Mouse (Mus musculus): ENCODE measurements at regions not wholly inside any gene's neighbourhood (a gene's known extent, or its start where the extent isn't known, plus 50 kb on each side); places are given as distances from the start of the nearest gene placed in this dataset.

DNA sequence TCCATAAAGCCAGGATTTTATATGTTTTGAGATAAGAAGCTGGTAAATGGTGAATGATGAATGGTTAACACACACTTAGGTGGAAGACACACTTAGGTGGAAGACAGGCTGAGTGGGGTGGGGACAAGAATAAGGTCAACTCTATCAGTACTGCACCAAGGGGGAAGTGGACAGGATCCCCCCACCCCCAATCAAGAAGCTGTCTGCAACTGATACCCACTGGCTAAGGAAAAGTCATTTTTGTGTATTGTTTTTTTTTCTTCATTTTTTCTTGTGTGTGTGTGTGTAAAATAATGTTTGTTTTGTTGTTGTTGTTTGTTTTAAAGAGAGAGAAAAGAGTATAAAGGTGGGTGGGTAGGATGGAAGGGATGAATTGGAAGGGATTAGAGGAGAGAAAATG, 109.4 kb upstream of the Tmem164 start:
- Histone ChIP-seq H3K9me3 (ENCODE audit: low read length) (no peaks in the 10 kb centered on the region), H3K9ac (replicated peaks; ENCODE audit: low read length) (no peak overlapping the region), H3K27ac (ENCODE audit: low read length) (no peak overlapping the region), H3K36me3 (ENCODE audit: insufficient read depth, low read length) (no peaks in the 10 kb centered on the region), H3K4me2 (replicated peaks; ENCODE audit: low read depth, low read length) (no peak overlapping the region), H3K27me3 (ENCODE audit: insufficient read depth, low read length) (peaks cover 14% of the 10 kb centered on the region; the same call in 1 of the 2 replicates), H3K4me1 (ENCODE audit: insufficient read depth, low read length) (no peaks in the 10 kb centered on the region), H3K4me3 (ENCODE audit: low read length) (no peak overlapping the region)
- ATAC-seq (ENCODE audit: low FRiP score, low TSS enrichment), result no peak

DNA sequence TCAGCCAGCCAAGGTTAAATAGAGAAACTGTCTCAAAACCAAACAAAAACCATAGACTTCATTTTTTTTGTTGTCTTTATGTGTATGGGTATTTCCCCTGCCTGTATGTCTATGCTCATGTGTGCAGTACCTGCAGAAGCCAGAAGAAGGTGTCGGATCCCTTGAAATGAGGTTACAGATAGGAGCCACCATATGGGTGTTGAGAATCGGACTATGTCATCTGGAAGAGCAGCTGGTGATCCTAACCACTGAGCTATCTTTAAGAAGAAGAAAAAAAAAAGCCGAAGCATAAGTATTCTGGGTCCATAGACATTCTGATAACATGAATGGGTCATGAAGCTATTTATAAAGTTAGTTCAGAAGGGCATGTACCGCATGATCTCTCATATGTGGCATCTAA, 107.2 kb upstream of the Tmem164 start:
- no peak for ATAC-seq (ENCODE audit: low FRiP score, low TSS enrichment)
- H3K4me1 ChIP-seq (ENCODE audit: insufficient read depth, low read length), result no peaks in the 10 kb centered on the region

DNA sequence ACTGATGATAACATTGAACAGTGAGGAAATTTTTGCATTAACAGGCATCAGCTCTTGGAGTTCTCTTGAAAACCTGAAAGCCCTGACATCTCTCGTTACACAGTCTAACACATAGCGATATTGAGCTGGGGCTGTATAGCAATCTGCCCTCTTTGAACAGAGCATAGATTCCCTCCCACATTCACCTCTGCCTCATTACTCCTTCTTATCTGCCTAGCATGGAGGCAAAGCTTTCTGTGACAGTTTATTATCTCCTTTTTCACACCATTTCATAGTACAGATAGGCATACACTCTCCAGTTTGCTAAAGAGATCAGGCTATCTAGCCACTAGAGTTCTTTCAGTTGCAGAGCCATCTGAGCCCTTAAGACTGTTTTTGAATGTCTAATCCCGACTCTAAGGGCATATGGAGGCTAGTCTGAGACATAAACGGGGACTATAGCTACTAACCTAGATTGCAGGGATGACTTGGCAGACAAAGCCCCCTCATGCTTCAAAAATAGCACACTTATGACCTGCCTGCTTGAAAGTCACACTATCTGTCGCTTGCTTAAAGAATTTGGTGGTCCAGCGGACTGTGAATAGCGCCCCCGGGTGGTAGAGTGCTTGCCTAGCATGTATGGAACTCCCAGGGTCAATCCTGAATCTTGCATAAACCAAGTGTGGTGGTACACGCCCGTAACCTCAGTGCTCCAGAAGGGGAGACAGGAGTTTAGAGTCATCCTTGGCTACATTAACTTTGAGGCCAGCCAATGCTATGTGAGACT, 106.1 kb upstream of the Tmem164 start:
- Histone ChIP-seq H3K4me2 (replicated peaks; ENCODE audit: low read depth, low read length) (no peak overlapping the region), H3K36me3 (ENCODE audit: insufficient read depth, low read length) (no peaks in the 10 kb centered on the region), H3K27ac (ENCODE audit: low read length) (no peak overlapping the region), H3K9ac (replicated peaks; ENCODE audit: low read length) (no peak overlapping the region), H3K4me1 (ENCODE audit: insufficient read depth, low read length) (no peaks in the 10 kb centered on the region), H3K27me3 (ENCODE audit: insufficient read depth, low read length) (peaks cover 8% of the 10 kb centered on the region; the same call in 1 of the 2 replicates), H3K9me3 (ENCODE audit: low read length) (no peaks in the 10 kb centered on the region), H3K4me3 (ENCODE audit: low read length) (no peak overlapping the region)
- 62% methylated on average over 10 of the region's 10 CpGs for WGBS
- no peak for ATAC-seq (ENCODE audit: low FRiP score, low TSS enrichment)

More for the DNA sequence above, 107.2 kb upstream of the Tmem164 start:
- H3K27ac ChIP-seq (ENCODE audit: low read length), result no peak overlapping the region
- peaks cover 8% of the 10 kb centered on the region; the same call in 1 of the 2 replicates for H3K27me3 ChIP-seq (ENCODE audit: insufficient read depth, low read length)
- H3K9ac ChIP-seq (replicated peaks; ENCODE audit: low read length), result no peak overlapping the region
- no peak overlapping the region for H3K4me2 ChIP-seq (replicated peaks; ENCODE audit: low read depth, low read length)
- H3K4me3 ChIP-seq (ENCODE audit: low read length), result no peak overlapping the region
- WGBS, result 90% methylated on average over 4 of the region's 4 CpGs
- H3K9me3 ChIP-seq (ENCODE audit: low read length), result no peaks in the 10 kb centered on the region
- H3K36me3 ChIP-seq (ENCODE audit: insufficient read depth, low read length), result no peaks in the 10 kb centered on the region

- Histone ChIP-seq H3K27me3 (ENCODE audit: insufficient read depth, low read length) (peaks cover 8% of the 10 kb centered on the region; the same call in 1 of the 2 replicates), H3K9me3 (ENCODE audit: low read length) (no peaks in the 10 kb centered on the region), H3K36me3 (ENCODE audit: insufficient read depth, low read length) (no peaks in the 10 kb centered on the region), H3K9ac (replicated peaks; ENCODE audit: low read length) (no peak overlapping the region), H3K4me3 (ENCODE audit: low read length) (no peak overlapping the region), H3K4me2 (replicated peaks; ENCODE audit: low read depth, low read length) (no peak overlapping the region), H3K27ac (ENCODE audit: low read length) (no peak overlapping the region), H3K4me1 (ENCODE audit: insufficient read depth, low read length) (no peaks in the 10 kb centered on the region)
- 89% methylated on average over 3 of the region's 3 CpGs for WGBS
- no peak for ATAC-seq (ENCODE audit: low FRiP score, low TSS enrichment)
Measured at GRCm38 (mm10) chrX:142576127-142576526, 105.1 kb upstream of the Tmem164 start.

DNA sequence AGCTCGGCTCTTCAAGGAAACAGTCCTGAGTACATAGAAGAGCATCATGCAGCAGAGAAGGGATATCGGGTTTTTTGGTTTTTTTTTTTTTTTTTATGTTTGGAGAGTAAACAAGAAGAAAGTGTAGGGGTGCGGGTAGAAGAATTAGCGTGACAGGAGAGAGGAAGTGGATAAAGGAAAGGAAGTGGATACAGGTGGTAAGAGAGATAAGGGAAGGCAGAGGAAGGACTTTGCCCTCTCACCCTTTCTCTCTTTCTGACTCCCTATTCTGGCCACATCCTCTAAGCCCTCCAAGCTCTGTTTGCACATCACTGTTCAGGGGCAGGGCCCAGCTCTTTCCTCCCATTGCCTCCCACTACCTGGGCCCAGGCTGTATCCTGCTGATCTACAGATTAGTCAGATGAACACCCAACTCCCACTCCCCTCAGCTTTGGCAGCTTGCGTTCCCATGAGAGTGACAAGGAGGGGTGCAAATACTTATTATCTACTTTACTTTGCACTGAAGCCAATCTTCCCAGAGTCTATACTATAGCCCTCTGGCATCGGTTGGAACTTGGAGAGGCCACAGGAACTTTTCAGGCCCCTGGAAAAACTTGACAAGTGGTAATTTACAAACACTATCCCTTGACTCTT, 103.6 kb upstream of the Tmem164 start:
- ATAC-seq (ENCODE audit: low FRiP score, low TSS enrichment), result no peak; the same call in 1 of the 2 replicates
- H3K27ac ChIP-seq (ENCODE audit: low read length), result no peak overlapping the region
- no peaks in the 10 kb centered on the region for H3K9me3 ChIP-seq (ENCODE audit: low read length)
- no peak overlapping the region for H3K4me3 ChIP-seq (ENCODE audit: low read length)
- H3K4me2 ChIP-seq (replicated peaks; ENCODE audit: low read depth, low read length), result no peak overlapping the region
- no peak overlapping the region for H3K9ac ChIP-seq (replicated peaks; ENCODE audit: low read length)
- no peaks in the 10 kb centered on the region for H3K4me1 ChIP-seq (ENCODE audit: insufficient read depth, low read length)
- 44% methylated on average over 6 of the region's 6 CpGs for WGBS
- no peaks in the 10 kb centered on the region for H3K36me3 ChIP-seq (ENCODE audit: insufficient read depth, low read length)
- H3K27me3 ChIP-seq (ENCODE audit: insufficient read depth, low read length), result peaks cover 13% of the 10 kb centered on the region; the same call in 1 of the 2 replicates

- ATAC-seq (ENCODE audit: low FRiP score, low TSS enrichment), result no peak
- H3K9ac ChIP-seq (replicated peaks; ENCODE audit: low read length), result no peak overlapping the region
- H3K9me3 ChIP-seq (ENCODE audit: low read length), result no peaks in the 10 kb centered on the region
- H3K27me3 ChIP-seq (ENCODE audit: insufficient read depth, low read length), result peaks cover 11% of the 10 kb centered on the region; the same call in 1 of the 2 replicates
- no peak overlapping the region for H3K4me3 ChIP-seq (ENCODE audit: low read length)
- H3K4me2 ChIP-seq (replicated peaks; ENCODE audit: low read depth, low read length), result no peak overlapping the region
- 70% methylated on average over 2 of the region's 2 CpGs for WGBS
- H3K4me1 ChIP-seq (ENCODE audit: insufficient read depth, low read length), result no peaks in the 10 kb centered on the region
- no peak overlapping the region for H3K27ac ChIP-seq (ENCODE audit: low read length)
- H3K36me3 ChIP-seq (ENCODE audit: insufficient read depth, low read length), result no peaks in the 10 kb centered on the region
Measured at GRCm38 (mm10) chrX:142585281-142585680, 95.9 kb upstream of the Tmem164 start.

DNA sequence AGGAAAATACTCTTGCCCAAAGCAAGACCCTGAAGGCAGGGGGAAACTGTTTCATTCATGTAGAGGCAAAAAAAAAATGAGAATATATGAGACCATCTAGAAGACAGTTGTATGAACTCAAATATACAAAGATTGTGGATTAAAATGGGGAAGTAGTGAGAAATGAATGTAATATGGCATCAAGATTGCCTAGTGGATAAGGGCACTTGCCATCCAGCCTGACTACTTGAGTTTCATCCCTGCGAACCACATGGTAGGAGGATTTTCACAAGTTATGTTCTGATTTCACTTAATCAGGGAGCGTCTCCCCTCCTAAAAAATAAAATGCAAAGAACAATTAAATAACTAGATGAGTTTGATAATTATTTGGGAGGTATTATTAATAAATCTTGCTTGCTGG, 81.8 kb upstream of the Tmem164 start:
- no peak overlapping the region for H3K4me3 ChIP-seq (ENCODE audit: low read length)
- no peak overlapping the region for H3K4me2 ChIP-seq (replicated peaks; ENCODE audit: low read depth, low read length)
- no peaks in the 10 kb centered on the region for H3K4me1 ChIP-seq (ENCODE audit: insufficient read depth, low read length)
- no peak overlapping the region for H3K27ac ChIP-seq (ENCODE audit: low read length)
- H3K27me3 ChIP-seq (ENCODE audit: insufficient read depth, low read length), result peaks cover 12% of the 10 kb centered on the region; the same call in 1 of the 2 replicates
- no peaks in the 10 kb centered on the region for H3K9me3 ChIP-seq (ENCODE audit: low read length)
- H3K36me3 ChIP-seq (ENCODE audit: insufficient read depth, low read length), result no peaks in the 10 kb centered on the region
- no peak overlapping the region for H3K9ac ChIP-seq (replicated peaks; ENCODE audit: low read length)
- no peak for ATAC-seq (ENCODE audit: low FRiP score, low TSS enrichment)
- WGBS, result 81% methylated on average over 2 of the region's 2 CpGs

DNA sequence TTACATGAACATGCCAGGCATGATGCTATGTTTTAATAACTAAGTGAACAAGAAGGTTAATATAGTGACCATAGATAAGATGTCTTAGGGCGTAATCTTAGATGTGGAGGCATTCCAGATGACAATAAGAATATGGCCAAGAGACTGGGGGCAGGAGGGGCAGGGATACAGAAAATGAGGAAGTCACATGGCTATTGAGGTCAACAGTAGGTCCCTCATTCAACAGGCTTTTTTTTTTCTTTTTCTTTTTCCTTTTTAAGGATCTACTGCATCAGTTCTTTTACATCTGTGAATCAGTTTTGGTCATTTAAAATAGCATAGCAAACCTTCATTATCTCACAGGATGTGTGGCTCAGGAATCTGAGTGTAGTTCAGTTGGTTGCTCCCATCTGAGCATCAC, 80.4 kb upstream of the Tmem164 start:
- Histone ChIP-seq H3K4me2 (replicated peaks; ENCODE audit: low read depth, low read length) (no peak overlapping the region), H3K4me3 (ENCODE audit: low read length) (no peak overlapping the region), H3K9ac (replicated peaks; ENCODE audit: low read length) (no peak overlapping the region), H3K4me1 (ENCODE audit: insufficient read depth, low read length) (no peaks in the 10 kb centered on the region), H3K27ac (ENCODE audit: low read length) (no peak overlapping the region), H3K36me3 (ENCODE audit: insufficient read depth, low read length) (no peaks in the 10 kb centered on the region), H3K9me3 (ENCODE audit: low read length) (no peaks in the 10 kb centered on the region), H3K27me3 (ENCODE audit: insufficient read depth, low read length) (peaks cover 7% of the 10 kb centered on the region; the same call in 1 of the 2 replicates)
- ATAC-seq (ENCODE audit: low FRiP score, low TSS enrichment), result no peak
- WGBS, result 84% methylated on average over 1 of the region's 1 CpGs

DNA sequence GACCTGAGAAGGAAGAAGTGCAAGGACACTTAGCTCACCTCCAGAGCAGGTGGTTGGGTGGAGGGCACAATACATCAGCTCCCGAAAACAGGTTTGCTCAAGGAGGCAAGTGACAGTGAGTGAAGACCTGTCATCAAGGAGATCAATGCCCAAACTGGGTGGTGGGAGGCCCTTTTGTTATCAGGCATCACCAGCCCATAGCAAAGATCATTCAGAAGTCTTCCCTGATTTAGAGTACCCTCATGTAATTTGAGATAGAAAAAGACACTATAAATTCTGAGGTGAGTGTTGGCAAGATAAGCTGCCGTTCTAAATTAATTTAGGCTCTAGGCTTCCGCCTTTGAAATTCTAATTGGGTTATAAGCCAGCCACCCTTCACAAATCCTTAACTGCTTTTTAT, 76.1 kb upstream of the Tmem164 start:
- Histone ChIP-seq H3K27ac (ENCODE audit: low read length) (no peak overlapping the region), H3K36me3 (ENCODE audit: insufficient read depth, low read length) (no peaks in the 10 kb centered on the region), H3K4me3 (ENCODE audit: low read length) (no peak overlapping the region), H3K4me2 (replicated peaks; ENCODE audit: low read depth, low read length) (no peak overlapping the region), H3K9me3 (ENCODE audit: low read length) (no peaks in the 10 kb centered on the region), H3K27me3 (ENCODE audit: insufficient read depth, low read length) (peaks cover 5% of the 10 kb centered on the region; the same call in 1 of the 2 replicates), H3K9ac (replicated peaks; ENCODE audit: low read length) (no peak overlapping the region), H3K4me1 (ENCODE audit: insufficient read depth, low read length) (no peaks in the 10 kb centered on the region)
- 53% methylated on average over 3 of the region's 3 CpGs for WGBS
- no peak for ATAC-seq (ENCODE audit: low FRiP score, low TSS enrichment)

DNA sequence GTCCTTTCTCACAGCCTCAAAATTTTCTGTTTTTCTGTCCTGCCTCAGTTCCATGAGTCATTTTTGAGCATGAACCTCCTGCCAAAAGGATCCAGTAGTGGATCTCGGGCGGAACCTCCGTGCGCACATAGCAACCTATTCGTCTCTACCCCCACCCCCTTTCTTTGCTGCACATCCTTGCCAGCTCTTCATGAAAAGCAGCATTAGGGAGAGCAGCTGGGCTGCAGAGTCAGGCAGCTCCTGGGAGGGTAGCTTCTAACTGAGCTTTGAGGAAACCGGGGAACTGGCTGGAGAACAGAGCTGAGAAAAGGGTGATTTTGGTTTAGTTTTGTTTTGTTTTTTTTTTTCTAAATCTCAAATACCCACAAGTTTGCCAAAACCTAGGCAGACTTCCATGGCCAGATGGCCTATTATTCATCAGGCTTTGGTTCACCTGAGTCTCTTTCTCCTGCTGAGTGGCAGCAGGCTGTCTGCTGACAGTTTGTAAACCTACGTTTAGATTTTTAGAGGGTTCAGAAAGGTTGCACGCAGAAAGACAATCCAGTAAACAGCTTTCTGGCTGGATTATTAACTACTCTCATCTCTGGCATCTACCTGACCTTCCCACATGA, 74.5 kb upstream of the Tmem164 start:
- Histone ChIP-seq H3K4me2 (replicated peaks; ENCODE audit: low read depth, low read length) (no peak overlapping the region), H3K4me3 (ENCODE audit: low read length) (no peak overlapping the region), H3K4me1 (ENCODE audit: insufficient read depth, low read length) (0 out of 2 replicates have a peak, but pooled peaks cover 2% of the 10 kb centered on the region), H3K27me3 (ENCODE audit: insufficient read depth, low read length) (peaks cover 6% of the 10 kb centered on the region; the same call in 1 of the 2 replicates), H3K27ac (ENCODE audit: low read length) (no peak overlapping the region), H3K9me3 (ENCODE audit: low read length) (no peaks in the 10 kb centered on the region), H3K9ac (replicated peaks; ENCODE audit: low read length) (no peak overlapping the region), H3K36me3 (ENCODE audit: insufficient read depth, low read length) (no peaks in the 10 kb centered on the region)
- 84% methylated on average over 8 of the region's 8 CpGs for whole genome bisulfite sequencing
- no peak for ATAC-seq (ENCODE audit: low FRiP score, low TSS enrichment)

Measured in kidney, embryonic 16.5 days (tissue).